Mouse (Mus musculus): ENCODE results near the gene Poln. TPM values are rescaled to one million over a fixed set of nuclear protein-coding genes. Genes with fewer than 3 reads are reported as not detected.

Gene Poln
- total RNA-seq, 2 experiments from 2014 or later: 1.2 to 1.7 TPM

- intact Hi-C loops (cut with DNase I; ENCODE audit: low total_unique reads): no loop called here
- no peak for DNase-seq
Measured at GRCm38 (mm10) chr5:34147554-34147953, 21.7 kb downstream of the Poln start.

GRCm38 (mm10) chr5:34139751-34140150 lies 29.5 kb downstream of the Poln start:
- intact Hi-C loops (cut with DNase I; ENCODE audit: low total_unique reads): no loop called here
- no peak for DNase-seq

GRCm38 (mm10) chr5:34132731-34133130 lies 36.5 kb downstream of the Poln start:
- intact Hi-C loops (cut with DNase I; ENCODE audit: low total_unique reads): no loop called here

GRCm38 (mm10) chr5:34124131-34124530 lies 45.1 kb downstream of the Poln start:
- DNase-seq: no peak
- intact Hi-C loops (cut with DNase I; ENCODE audit: low total_unique reads): no loop called here

More at GRCm38 (mm10) chr5:34132731-34133130, 36.5 kb downstream of the Poln start:
- no peak for DNase-seq

- intact Hi-C loops (cut with DNase I; ENCODE audit: low total_unique reads): no loop called here
- no peak for DNase-seq
Measured at GRCm38 (mm10) chr5:34119121-34119856, 50.0 kb downstream of the Poln start.

GRCm38 (mm10) chr5:34105681-34106080 lies 63.6 kb downstream of the Poln start:
- intact Hi-C loops (cut with DNase I; ENCODE audit: low total_unique reads): loop anchor here (10.0 kb wide), 1 partner anchor 129 kb away; no protein-coding TSS in a partner anchor
- DNase-seq: no peak

GRCm38 (mm10) chr5:34097333-34097732 lies 71.9 kb downstream of the Poln start:
- DNase-seq: peak; percentile 6
- intact Hi-C loops (cut with DNase I; ENCODE audit: low total_unique reads): no loop called here

GRCm38 (mm10) chr5:34093021-34093420 lies 76.2 kb downstream of the Poln start:
- no peak for DNase-seq
- intact Hi-C loops (cut with DNase I; ENCODE audit: low total_unique reads): no loop called here

- intact Hi-C loops (cut with DNase I; ENCODE audit: low total_unique reads): no loop called here
- DNase-seq: no peak
Measured at GRCm38 (mm10) chr5:34032520-34032919, 136.7 kb downstream of the Poln start.

GRCm38 (mm10) chr5:34031022-34031421 lies 138.2 kb downstream of the Poln start:
- DNase-seq: no peak
- intact Hi-C loops (cut with DNase I; ENCODE audit: low total_unique reads): no loop called here

- DNase-seq: no peak
- intact Hi-C loops (cut with DNase I; ENCODE audit: low total_unique reads): no loop called here
Measured at GRCm38 (mm10) chr5:34030101-34030500, 139.1 kb downstream of the Poln start.

- intact Hi-C loops (cut with DNase I; ENCODE audit: low total_unique reads): no loop called here
Measured at GRCm38 (mm10) chr5:34018968-34019367, 150.3 kb downstream of the Poln start.

GRCm38 (mm10) chr5:34014652-34015051 lies 154.6 kb downstream of the Poln start:
- no peak for DNase-seq
- intact Hi-C loops (cut with DNase I; ENCODE audit: low total_unique reads): no loop called here

More at GRCm38 (mm10) chr5:34018968-34019367, 150.3 kb downstream of the Poln start:
- DNase-seq: no peak

GRCm38 (mm10) chr5:34007392-34007941 lies 161.8 kb downstream of the Poln start:
- intact Hi-C loops (cut with DNase I; ENCODE audit: low total_unique reads): no loop called here
- DNase-seq: no peak

- no peak for DNase-seq
- intact Hi-C loops (cut with DNase I; ENCODE audit: low total_unique reads): no loop called here
Measured at GRCm38 (mm10) chr5:34006832-34007231, 162.4 kb downstream of the Poln start.

GRCm38 (mm10) chr5:34004618-34005017 lies 164.6 kb downstream of the Poln start:
- intact Hi-C loops (cut with DNase I; ENCODE audit: low total_unique reads): no loop called here
- DNase-seq: no peak

- DNase-seq: no peak
- intact Hi-C loops (cut with DNase I; ENCODE audit: low total_unique reads): no loop called here
Measured at GRCm38 (mm10) chr5:34002636-34003035, 166.6 kb downstream of the Poln start.

GRCm38 (mm10) chr5:34001401-34001800 lies 167.8 kb downstream of the Poln start:
- intact Hi-C loops (cut with DNase I; ENCODE audit: low total_unique reads): no loop called here
- no peak for DNase-seq

- intact Hi-C loops (cut with DNase I; ENCODE audit: low total_unique reads): no loop called here
- DNase-seq: no peak
Measured at GRCm38 (mm10) chr5:34000809-34001208, 168.4 kb downstream of the Poln start.

GRCm38 (mm10) chr5:33999466-34000090 lies 169.7 kb downstream of the Poln start:
- no peak for DNase-seq
- intact Hi-C loops (cut with DNase I; ENCODE audit: low total_unique reads): no loop called here

GRCm38 (mm10) chr5:33998505-33998877 lies 170.8 kb downstream of the Poln start:
- intact Hi-C loops (cut with DNase I; ENCODE audit: low total_unique reads): no loop called here

More at GRCm38 (mm10) chr5:33998505-33998877, 170.8 kb downstream of the Poln start:
- no peak for DNase-seq

Measured in gastrocnemius, postnatal 14 days (tissue).